Mouse (Mus musculus): ENCODE data around the gene Gm49394. TPM values are rescaled to one million over a fixed set of nuclear protein-coding genes. Genes with fewer than 3 reads are reported as not detected.

Gene Gm49394
- under 1 TPM in 1 of 2 experiments, not detected in 1; 0.01 TPM for polyA plus RNA-seq (2012; fragmentation: generic; extraction: Trizol)

GRCm38 (mm10) chr7:142669751-142670625, at the start of gene Gm49394:
Gene Gm49394 (minus strand): TSS chr7:142669942.

GRCm38 (mm10) chr7:142666659-142667058, 3.1 kb downstream of the Gm49394 start, which contains the start of gene Igf2:
Gene Igf2 (minus strand): TSS chr7:142666816.

Other genes starting within 250 kb of the Gm49394 start
- 1 to 10 TPM; 1.6 TPM for gene Syt8, start 235.1 kb downstream of the Gm49394 start, polyA plus RNA-seq (2012; fragmentation: generic; extraction: Trizol)
- 1 to 10 TPM in 1 of 2 experiments, under 1 TPM in 1; 0.35 to 2.5 TPM for gene Tnni2, start 228.1 kb downstream of the Gm49394 start, polyA plus RNA-seq (2012; fragmentation: generic; extraction: Trizol)
- gene Lsp1, start 209.1 kb downstream of the Gm49394 start, polyA plus RNA-seq (2012; fragmentation: generic; extraction: Trizol), result 10 to 100 TPM; 10.9 to 46.7 TPM
- 1 to 10 TPM in 1 of 2 experiments, under 1 TPM in 1; 0.05 to 2.6 TPM for gene Tnnt3, start 171.1 kb downstream of the Gm49394 start, polyA plus RNA-seq (2012; fragmentation: generic; extraction: Trizol)
- gene Mrpl23, start 137.3 kb downstream of the Gm49394 start, polyA plus RNA-seq (2012; fragmentation: generic; extraction: Trizol), result 100 to 1,000 TPM; 104 to 105 TPM
- under 1 TPM; 0.02 to 0.98 TPM for gene Igf2, start 3.1 kb downstream of the Gm49394 start, polyA plus RNA-seq (2012; fragmentation: generic; extraction: Trizol)
- gene Ins2, start 73.4 kb upstream of the Gm49394 start, polyA plus RNA-seq (2012; fragmentation: generic; extraction: Trizol), result not detected

Measured in C3H10T1/2 (cell line).